Mouse (Mus musculus): ENCODE results near the gene Sez6l2. TPM values are rescaled to one million over a fixed set of nuclear protein-coding genes. Genes with fewer than 3 reads are reported as not detected.

Sez6l2 gene
- 14.5 and 15.0 TPM in 2 replicates for polyA plus RNA-seq (2012; rRNA removed)

GRCm38 (mm10) chr7:126949793-126950646 lies at the start of gene Sez6l2:
Gene Sez6l2 (plus strand): TSS chr7:126950563.

GRCm38 (mm10) chr7:126922624-126923060 lies 27.7 kb upstream of the Sez6l2 start, which contains the start of gene Tmem219:
Gene Tmem219 (minus strand): TSS chr7:126922917.

GRCm38 (mm10) chr7:126928384-126929037 lies 21.9 kb upstream of the Sez6l2 start, which contains the start of gene Kctd13:
Gene Kctd13 (plus strand): TSS chr7:126928879.

GRCm38 (mm10) chr7:126949403-126949792 lies 965 bp upstream of the Sez6l2 start, which contains the start of gene Asphd1:
Gene Asphd1 (minus strand): TSS chr7:126949582.

GRCm38 (mm10) chr7:126975893-126975949 lies 25.4 kb downstream of the Sez6l2 start, which contains the start of gene Cdipt:
Gene Cdipt (plus strand): TSS chr7:126975914.

GRCm38 (mm10) chr7:126975950-126976866 lies 25.8 kb downstream of the Sez6l2 start, which contains the start of gene Cdiptos:
Gene Cdiptos (minus strand): TSS chr7:126976098.

GRCm38 (mm10) chr7:127014320-127014719 lies 64.0 kb downstream of the Sez6l2 start, which contains the start of gene Mvp:
Gene Mvp (minus strand): TSS chr7:127014621.

GRCm38 (mm10) chr7:127016481-127016485 lies 65.9 kb downstream of the Sez6l2 start, which contains the start of gene Pagr1b:
Gene Pagr1b (minus strand): TSS chr7:127016484.

GRCm38 (mm10) chr7:127016971-127017949 lies 66.9 kb downstream of the Sez6l2 start, which contains the start of gene Pagr1a:
Gene Pagr1a (minus strand): TSS chr7:127017352.

Other genes starting within 250 kb of the Sez6l2 start
- 36.3 and 47.5 TPM in 2 replicates for gene Coro1a, start 242.8 kb upstream of the Sez6l2 start, polyA plus RNA-seq (2012; rRNA removed)
- gene Mapk3, start 191.0 kb upstream of the Sez6l2 start, polyA plus RNA-seq (2012; rRNA removed) = 70.2 and 101 TPM in 2 replicates
- 8.5 and 8.8 TPM in 2 replicates for gene Gdpd3, start 184.2 kb upstream of the Sez6l2 start, polyA plus RNA-seq (2012; rRNA removed)
- gene Ypel3, start 173.6 kb upstream of the Sez6l2 start, polyA plus RNA-seq (2012; rRNA removed) = 80.9 and 93.6 TPM in 2 replicates
- 1.1 and 1.5 TPM in 2 replicates for gene Tbx6, start 169.1 kb upstream of the Sez6l2 start, polyA plus RNA-seq (2012; rRNA removed)
- gene Ppp4c, start 158.1 kb upstream of the Sez6l2 start, polyA plus RNA-seq (2012; rRNA removed) = 268 and 290 TPM in 2 replicates
- gene Fam57b, start 152.9 kb upstream of the Sez6l2 start, polyA plus RNA-seq (2012; rRNA removed) = 23.7 and 32.0 TPM in 2 replicates
- gene 4930451I11Rik, start 118.9 kb upstream of the Sez6l2 start, polyA plus RNA-seq (2012; rRNA removed) = not detected in 2 replicates
- 4.1 and 5.6 TPM in 2 replicates for gene Doc2a, start 103.1 kb upstream of the Sez6l2 start, polyA plus RNA-seq (2012; rRNA removed)
- 186 and 304 TPM in 2 replicates for gene Hirip3, start 88.6 kb upstream of the Sez6l2 start, polyA plus RNA-seq (2012; rRNA removed)
- 63.3 and 64.6 TPM in 2 replicates for gene Ino80e, start 88.2 kb upstream of the Sez6l2 start, polyA plus RNA-seq (2012; rRNA removed)
- gene Taok2, start 65.9 kb upstream of the Sez6l2 start, polyA plus RNA-seq (2012; rRNA removed) = 102 and 154 TPM in 2 replicates
- 23.2 and 23.4 TPM in 2 replicates for gene Tmem219, start 27.6 kb upstream of the Sez6l2 start, polyA plus RNA-seq (2012; rRNA removed)
- 26.0 and 28.2 TPM in 2 replicates for gene Kctd13, start 21.7 kb upstream of the Sez6l2 start, polyA plus RNA-seq (2012; rRNA removed)
- 2.8 and 7.1 TPM in 2 replicates for gene Asphd1, start 981 bp upstream of the Sez6l2 start, polyA plus RNA-seq (2012; rRNA removed)
- gene Cdipt, start 25.4 kb downstream of the Sez6l2 start, polyA plus RNA-seq (2012; rRNA removed) = 72.5 and 93.7 TPM in 2 replicates
- gene Cdiptos, start 25.5 kb downstream of the Sez6l2 start, polyA plus RNA-seq (2012; rRNA removed) = 0.78 and 0.83 TPM in 2 replicates
- 4.1 and 6.1 TPM in 2 replicates for gene Mvp, start 64.1 kb downstream of the Sez6l2 start, polyA plus RNA-seq (2012; rRNA removed)
- 0.20 and 0.56 TPM in 2 replicates for gene Pagr1b, start 65.9 kb downstream of the Sez6l2 start, polyA plus RNA-seq (2012; rRNA removed)
- gene Pagr1a, start 66.8 kb downstream of the Sez6l2 start, polyA plus RNA-seq (2012; rRNA removed) = 5.7 and 15.9 TPM in 2 replicates
- gene Gm42742, start 70.5 kb downstream of the Sez6l2 start, polyA plus RNA-seq (2012; rRNA removed) = 97.7 and 244 TPM in 2 replicates
- 4.3 and 19.0 TPM in 2 replicates for gene Prrt2, start 70.6 kb downstream of the Sez6l2 start, polyA plus RNA-seq (2012; rRNA removed)
- 298 and 328 TPM in 2 replicates for gene Maz, start 76.5 kb downstream of the Sez6l2 start, polyA plus RNA-seq (2012; rRNA removed)
- gene Kif22, start 91.9 kb downstream of the Sez6l2 start, polyA plus RNA-seq (2012; rRNA removed) = 99.9 and 158 TPM in 2 replicates
- 0.22 TPM in 1 of 2 replicates, not detected in the other for gene Zg16, start 136.8 kb downstream of the Sez6l2 start, polyA plus RNA-seq (2012; rRNA removed)
- 1.0 and 1.3 TPM in 2 replicates for gene AI467606, start 140.8 kb downstream of the Sez6l2 start, polyA plus RNA-seq (2012; rRNA removed)
- 4.3 and 7.2 TPM in 2 replicates for gene Qprt, start 171.7 kb downstream of the Sez6l2 start, polyA plus RNA-seq (2012; rRNA removed)
- gene Spn, start 187.3 kb downstream of the Sez6l2 start, polyA plus RNA-seq (2012; rRNA removed) = 0.93 and 1.4 TPM in 2 replicates
- gene Cd2bp2, start 245.5 kb downstream of the Sez6l2 start, polyA plus RNA-seq (2012; rRNA removed) = 152 and 184 TPM in 2 replicates

Data from central nervous system, embryonic 11.5 days (tissue).